Mouse (Mus musculus): ENCODE measurements around the gene Wfikkn2.

Wfikkn2 gene

GRCm38 (mm10) chr11:94198405-94199146 is 47.2 kb downstream of the Wfikkn2 start:
- no peak for DNase-seq (ENCODE audit: low read depth in 2 of 2, low spot score in 2 of 2)

- DNase-seq (ENCODE audit: low read depth in 2 of 2, low spot score in 2 of 2), result no peak
Measured at GRCm38 (mm10) chr11:94196311-94196710, 49.5 kb downstream of the Wfikkn2 start.

- no peak for DNase-seq (ENCODE audit: low read depth in 2 of 2, low spot score in 2 of 2)
Measured at GRCm38 (mm10) chr11:94193109-94193508, 52.7 kb downstream of the Wfikkn2 start.

- no peak for DNase-seq (ENCODE audit: low read depth in 2 of 2, low spot score in 2 of 2)
Measured at GRCm38 (mm10) chr11:94190665-94191064, 55.1 kb downstream of the Wfikkn2 start.

GRCm38 (mm10) chr11:94189579-94189978 is 56.2 kb downstream of the Wfikkn2 start:
- no peak for DNase-seq (ENCODE audit: low read depth in 2 of 2, low spot score in 2 of 2)

Data from CD8-positive naive resting alpha-beta T cell, adult 2 months (primary cell).